Mouse (Mus musculus): ENCODE data around the gene Cntnap1. TPM values are rescaled to one million over a fixed set of nuclear protein-coding genes. Genes with fewer than 3 reads are reported as not detected.

Gene Cntnap1
- polyA plus RNA-seq, 1 experiment from 2014 or later, result 1.2 TPM

GRCm38 (mm10) chr11:101230991-101231871, 60.9 kb downstream of the Cntnap1 start:
- Histone ChIP-seq H3K9me3 (no peaks in the 10 kb centered on the region), H3K4me1 (peaks cover 36% of the 10 kb centered on the region), H3K36me3 (no peaks in the 10 kb centered on the region), H3K9ac (peak overlapping the region; percentile 41; the same call in 1 of the 2 replicates), H3K27ac (peak overlapping the region; percentile 85), H3K4me2 (peak overlapping the region; percentile 46), H3K4me3 (peak overlapping the region; percentile 8; the same call in 1 of the 2 replicates), H3K27me3 (no peaks in the 10 kb centered on the region)
- 5% methylated on average over 18 of the region's 18 CpGs for WGBS
- no peak for ATAC-seq (ENCODE audit: insufficient number of reproducible peaks, insufficient read depth, low FRiP score, low TSS enrichment, low read depth)

- Histone ChIP-seq H3K4me2 (peak overlapping the region; percentile 46), H3K36me3 (no peaks in the 10 kb centered on the region), H3K9ac (no peak overlapping the region), H3K27ac (peak overlapping the region; percentile 85), H3K4me1 (peaks cover 36% of the 10 kb centered on the region), H3K9me3 (no peaks in the 10 kb centered on the region), H3K4me3 (0 out of 2 replicates have a peak overlapping the region, but pooled peaks have one; percentile 8), H3K27me3 (no peaks in the 10 kb centered on the region)
- ATAC-seq (ENCODE audit: insufficient number of reproducible peaks, insufficient read depth, low FRiP score, low TSS enrichment, low read depth), result no peak
- 49% methylated on average over 6 of the region's 6 CpGs for WGBS
Measured at GRCm38 (mm10) chr11:101232010-101232839, 61.9 kb downstream of the Cntnap1 start.

DNA sequence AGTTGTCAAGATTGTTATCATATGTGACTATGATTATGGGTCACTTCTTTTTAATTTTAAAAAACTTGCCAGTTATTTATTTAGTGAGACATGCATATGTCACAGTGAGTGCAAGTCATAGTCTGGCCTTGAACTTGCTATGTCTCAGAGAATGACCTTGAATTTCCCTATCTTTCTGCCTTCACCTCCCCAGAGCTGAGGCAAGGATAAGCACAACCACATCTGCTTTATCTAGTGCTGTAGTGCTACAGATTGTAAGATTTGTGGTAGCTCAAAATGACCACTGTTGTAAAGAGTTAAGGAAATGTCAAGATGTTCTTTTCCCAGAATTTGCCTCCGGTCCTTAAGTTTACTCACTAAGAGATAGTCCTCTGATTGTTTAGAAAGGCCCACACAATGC, 62.9 kb downstream of the Cntnap1 start:
- no peaks in the 10 kb centered on the region for H3K36me3 ChIP-seq
- H3K9ac ChIP-seq, result no peak overlapping the region
- H3K4me3 ChIP-seq, result no peak overlapping the region
- peaks cover 47% of the 10 kb centered on the region for H3K4me1 ChIP-seq
- no peaks in the 10 kb centered on the region for H3K27me3 ChIP-seq
- ATAC-seq (ENCODE audit: insufficient number of reproducible peaks, insufficient read depth, low FRiP score, low TSS enrichment, low read depth), result no peak
- no peak overlapping the region for H3K27ac ChIP-seq
- no peak overlapping the region for H3K4me2 ChIP-seq
- 96% methylated on average over 1 of the region's 1 CpGs for WGBS
- H3K9me3 ChIP-seq, result no peaks in the 10 kb centered on the region

GRCm38 (mm10) chr11:101234124-101234523, 63.8 kb downstream of the Cntnap1 start:
- H3K4me3 ChIP-seq, result no peak overlapping the region
- H3K9ac ChIP-seq, result no peak overlapping the region
- no peak overlapping the region for H3K4me2 ChIP-seq
- no peaks in the 10 kb centered on the region for H3K36me3 ChIP-seq
- peaks cover 47% of the 10 kb centered on the region for H3K4me1 ChIP-seq
- H3K9me3 ChIP-seq, result no peaks in the 10 kb centered on the region
- H3K27me3 ChIP-seq, result no peaks in the 10 kb centered on the region
- H3K27ac ChIP-seq, result no peak overlapping the region
- no peak for ATAC-seq (ENCODE audit: insufficient number of reproducible peaks, insufficient read depth, low FRiP score, low TSS enrichment, low read depth)

DNA sequence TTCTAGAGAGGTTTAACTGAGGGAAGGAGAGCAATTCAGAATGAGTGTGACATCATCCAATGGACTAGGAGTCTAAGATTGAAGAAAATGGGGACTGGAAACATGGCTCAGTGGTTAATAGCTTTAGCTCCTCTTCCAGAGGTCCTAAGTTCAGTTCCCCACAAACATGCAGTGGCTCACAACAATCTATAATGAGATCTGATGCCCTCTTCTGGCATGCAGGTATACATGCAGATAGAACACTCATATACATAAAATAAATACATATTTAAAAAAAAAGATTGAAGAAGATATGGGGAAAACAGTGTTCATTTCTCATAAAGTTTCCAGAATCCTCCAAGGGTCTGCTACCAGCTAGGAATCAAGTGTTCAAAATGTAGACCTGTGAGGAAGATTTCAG, 65.1 kb downstream of the Cntnap1 start:
- H3K4me2 ChIP-seq, result no peak overlapping the region
- peaks cover 34% of the 10 kb centered on the region for H3K4me1 ChIP-seq
- ATAC-seq (ENCODE audit: insufficient number of reproducible peaks, insufficient read depth, low FRiP score, low TSS enrichment, low read depth), result no peak
- no peak overlapping the region for H3K4me3 ChIP-seq
- H3K36me3 ChIP-seq, result no peaks in the 10 kb centered on the region
- H3K9me3 ChIP-seq, result no peaks in the 10 kb centered on the region
- no peak overlapping the region for H3K27ac ChIP-seq
- no peaks in the 10 kb centered on the region for H3K27me3 ChIP-seq
- H3K9ac ChIP-seq, result no peak overlapping the region

DNA sequence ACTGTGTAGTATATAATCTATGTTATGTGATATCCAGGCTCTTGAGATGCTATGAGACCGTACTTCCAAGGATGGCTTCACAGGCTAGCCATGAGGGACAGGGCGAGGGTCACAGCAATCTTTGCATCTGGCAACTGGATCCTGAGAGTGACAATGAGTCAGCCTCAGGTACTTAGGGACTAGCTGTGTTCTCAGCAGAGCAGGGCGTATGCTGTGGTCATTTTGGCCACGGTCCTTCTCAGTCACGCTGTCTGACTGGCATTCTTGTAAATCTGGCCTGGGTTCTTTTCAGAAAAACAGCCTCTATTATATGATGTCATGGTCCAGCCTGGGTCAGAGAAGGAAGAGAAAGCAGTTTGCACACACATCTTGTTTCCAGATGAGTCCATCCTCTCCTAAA, 66.5 kb downstream of the Cntnap1 start:
- Histone ChIP-seq H3K36me3 (no peaks in the 10 kb centered on the region), H3K27ac (no peak overlapping the region), H3K9me3 (no peaks in the 10 kb centered on the region), H3K9ac (no peak overlapping the region), H3K27me3 (no peaks in the 10 kb centered on the region), H3K4me3 (no peak overlapping the region), H3K4me2 (no peak overlapping the region), H3K4me1 (peaks cover 20% of the 10 kb centered on the region)
- WGBS, result 90% methylated on average over 5 of the region's 5 CpGs
- ATAC-seq (ENCODE audit: insufficient number of reproducible peaks, insufficient read depth, low FRiP score, low TSS enrichment, low read depth), result no peak

- peaks cover 14% of the 10 kb centered on the region for H3K4me1 ChIP-seq
- 0 out of 2 replicates have a peak overlapping the region, but pooled peaks have one; percentile 36 for H3K9ac ChIP-seq
- H3K27me3 ChIP-seq, result no peaks in the 10 kb centered on the region
- peak overlapping the region; percentile 87 for H3K27ac ChIP-seq
- WGBS, result 17% methylated on average over 5 of the region's 5 CpGs
- no peak for ATAC-seq (ENCODE audit: insufficient number of reproducible peaks, insufficient read depth, low FRiP score, low TSS enrichment, low read depth)
- H3K4me3 ChIP-seq, result no peak overlapping the region
- H3K9me3 ChIP-seq, result no peaks in the 10 kb centered on the region
- no peaks in the 10 kb centered on the region for H3K36me3 ChIP-seq
- H3K4me2 ChIP-seq, result peak overlapping the region; percentile 30; the same call in 1 of the 2 replicates
Measured at GRCm38 (mm10) chr11:101238071-101238647, 67.8 kb downstream of the Cntnap1 start.

Small RNAs within 50 kb of the gene (microRNA-seq; reads per million reads assigned to microRNA genes)
- gene Gm27626, result not detected

Other genes starting within 250 kb of the Cntnap1 start
- 40.7 and 48.3 TPM in 2 replicates for gene Stat3, start 231.0 kb upstream of the Cntnap1 start, polyA plus RNA-seq (2015; fragmentation: Nextera tagmentation; extraction: Ambion mirVana)
- gene Cavin1, start 199.6 kb upstream of the Cntnap1 start, polyA plus RNA-seq (2015; fragmentation: Nextera tagmentation; extraction: Ambion mirVana), result 152 and 169 TPM in 2 replicates
- 33.2 and 38.8 TPM in 2 replicates for gene Atp6v0a1, start 161.1 kb upstream of the Cntnap1 start, polyA plus RNA-seq (2015; fragmentation: Nextera tagmentation; extraction: Ambion mirVana)
- 8.7 and 9.0 TPM in 2 replicates for gene Naglu, start 100.5 kb upstream of the Cntnap1 start, polyA plus RNA-seq (2015; fragmentation: Nextera tagmentation; extraction: Ambion mirVana)
- 0.15 TPM in 1 of 2 replicates, not detected in the other for gene Hsd17b1, start 92.1 kb upstream of the Cntnap1 start, polyA plus RNA-seq (2015; fragmentation: Nextera tagmentation; extraction: Ambion mirVana)
- 40.8 and 43.8 TPM in 2 replicates for gene Coasy, start 88.0 kb upstream of the Cntnap1 start, polyA plus RNA-seq (2015; fragmentation: Nextera tagmentation; extraction: Ambion mirVana)
- 46.8 and 50.9 TPM in 2 replicates for gene Mlx, start 83.2 kb upstream of the Cntnap1 start, polyA plus RNA-seq (2015; fragmentation: Nextera tagmentation; extraction: Ambion mirVana)
- 43.5 and 46.1 TPM in 2 replicates for gene Psmc3ip, start 75.1 kb upstream of the Cntnap1 start, polyA plus RNA-seq (2015; fragmentation: Nextera tagmentation; extraction: Ambion mirVana)
- gene Retreg3, start 50.6 kb upstream of the Cntnap1 start, polyA plus RNA-seq (2015; fragmentation: Nextera tagmentation; extraction: Ambion mirVana), result 19.2 and 21.4 TPM in 2 replicates
- gene Tubg1, start 50.6 kb upstream of the Cntnap1 start, polyA plus RNA-seq (2015; fragmentation: Nextera tagmentation; extraction: Ambion mirVana), result 69.7 and 77.2 TPM in 2 replicates
- gene Tubg2, start 14.6 kb upstream of the Cntnap1 start, polyA plus RNA-seq (2015; fragmentation: Nextera tagmentation; extraction: Ambion mirVana), result 12.6 and 12.9 TPM in 2 replicates
- gene Plekhh3, start 828 bp downstream of the Cntnap1 start, polyA plus RNA-seq (2015; fragmentation: Nextera tagmentation; extraction: Ambion mirVana), result 9.7 and 10.2 TPM in 2 replicates
- 0.15 and 0.27 TPM in 2 replicates for gene Ccr10, start 4.9 kb downstream of the Cntnap1 start, polyA plus RNA-seq (2015; fragmentation: Nextera tagmentation; extraction: Ambion mirVana)
- gene Ezh1, start 55.9 kb downstream of the Cntnap1 start, polyA plus RNA-seq (2015; fragmentation: Nextera tagmentation; extraction: Ambion mirVana), result 16.9 and 19.8 TPM in 2 replicates
- gene Ramp2, start 75.5 kb downstream of the Cntnap1 start, polyA plus RNA-seq (2015; fragmentation: Nextera tagmentation; extraction: Ambion mirVana), result 84.9 and 92.3 TPM in 2 replicates
- gene Vps25, start 83.2 kb downstream of the Cntnap1 start, polyA plus RNA-seq (2015; fragmentation: Nextera tagmentation; extraction: Ambion mirVana), result 106 and 118 TPM in 2 replicates
- gene Wnk4, start 90.0 kb downstream of the Cntnap1 start, polyA plus RNA-seq (2015; fragmentation: Nextera tagmentation; extraction: Ambion mirVana), result 9.8 and 10.9 TPM in 2 replicates
- gene Cntd1, start 108.5 kb downstream of the Cntnap1 start, polyA plus RNA-seq (2015; fragmentation: Nextera tagmentation; extraction: Ambion mirVana), result 1.7 and 2.3 TPM in 2 replicates
- gene Coa3, start 108.6 kb downstream of the Cntnap1 start, polyA plus RNA-seq (2015; fragmentation: Nextera tagmentation; extraction: Ambion mirVana), result 193 and 196 TPM in 2 replicates
- gene Becn1, start 131.8 kb downstream of the Cntnap1 start, polyA plus RNA-seq (2015; fragmentation: Nextera tagmentation; extraction: Ambion mirVana), result 129 and 130 TPM in 2 replicates
- gene Psme3, start 145.7 kb downstream of the Cntnap1 start, polyA plus RNA-seq (2015; fragmentation: Nextera tagmentation; extraction: Ambion mirVana), result 138 and 148 TPM in 2 replicates
- 1.3 and 1.7 TPM in 2 replicates for gene Aoc2, start 154.5 kb downstream of the Cntnap1 start, polyA plus RNA-seq (2015; fragmentation: Nextera tagmentation; extraction: Ambion mirVana)
- 0.10 and 0.15 TPM in 2 replicates for gene Aoc3, start 160.1 kb downstream of the Cntnap1 start, polyA plus RNA-seq (2015; fragmentation: Nextera tagmentation; extraction: Ambion mirVana)
- gene G6pc, start 197.0 kb downstream of the Cntnap1 start, polyA plus RNA-seq (2015; fragmentation: Nextera tagmentation; extraction: Ambion mirVana), result not detected in 2 replicates
- gene Aarsd1, start 247.1 kb downstream of the Cntnap1 start, polyA plus RNA-seq (2015; fragmentation: Nextera tagmentation; extraction: Ambion mirVana), result 73.9 and 88.6 TPM in 2 replicates